Mouse (Mus musculus): ENCODE results near the gene Shisa8.

The Shisa8 gene

DNA sequence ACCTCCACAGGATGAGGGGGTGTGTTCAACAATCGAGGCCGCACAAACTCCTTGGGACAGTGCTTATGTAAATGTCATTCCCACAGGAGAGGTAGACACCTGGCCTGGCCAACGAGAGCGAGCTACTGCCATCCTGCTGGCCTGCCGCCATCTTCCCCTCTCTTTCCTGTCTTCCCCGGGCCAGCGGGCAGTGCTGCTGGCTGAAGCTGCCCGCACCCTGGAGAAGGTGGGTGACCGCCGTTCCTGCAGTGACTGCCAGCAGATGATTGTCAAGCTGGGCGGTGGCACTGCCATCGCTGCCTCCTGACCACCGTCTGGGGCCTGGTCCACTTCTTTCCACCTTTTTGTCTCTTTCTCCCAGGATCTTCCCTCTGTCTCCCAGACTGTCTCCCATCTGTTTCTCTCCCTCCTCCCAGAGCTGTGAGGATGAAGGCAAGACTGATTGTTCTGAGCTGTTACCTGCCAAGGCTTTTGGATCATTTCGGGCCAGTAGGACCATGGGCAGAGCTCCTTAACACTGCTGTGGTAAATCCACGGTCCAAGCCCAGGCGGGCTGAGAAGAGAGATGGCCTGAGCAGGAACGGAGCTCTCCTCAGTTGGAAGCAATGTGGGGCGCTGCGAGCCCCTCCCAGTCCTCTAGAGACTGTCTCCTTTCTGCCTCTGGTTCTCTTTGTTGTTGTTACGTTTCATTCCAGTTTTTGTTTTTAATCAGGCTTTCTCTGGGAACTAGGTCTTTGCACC is 8.8 kb downstream of the Shisa8 start:
- DNase-seq (ENCODE audit: low spot score in 2 of 2) = no peak

DNA sequence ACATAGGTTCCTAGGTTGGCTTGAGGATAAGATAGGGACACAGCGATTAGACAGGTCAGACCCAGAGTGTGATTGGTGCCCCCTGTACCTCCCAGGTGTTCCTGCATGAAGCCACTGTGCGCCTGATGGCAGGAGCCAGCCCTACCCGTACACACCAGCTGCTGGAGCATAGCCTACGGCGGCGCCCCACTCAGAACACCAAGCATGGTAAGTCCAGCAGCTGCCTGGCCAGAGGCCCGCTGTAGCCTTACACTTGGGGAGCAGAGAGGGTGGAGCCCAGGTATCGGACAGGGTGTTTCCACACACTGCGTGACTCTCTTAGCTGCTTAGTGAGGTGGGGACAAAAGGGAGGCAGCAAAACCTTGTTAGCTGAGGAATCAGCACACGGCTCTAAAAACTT is 9.5 kb downstream of the Shisa8 start:
- DNase-seq (ENCODE audit: low spot score in 2 of 2) = no peak

DNA sequence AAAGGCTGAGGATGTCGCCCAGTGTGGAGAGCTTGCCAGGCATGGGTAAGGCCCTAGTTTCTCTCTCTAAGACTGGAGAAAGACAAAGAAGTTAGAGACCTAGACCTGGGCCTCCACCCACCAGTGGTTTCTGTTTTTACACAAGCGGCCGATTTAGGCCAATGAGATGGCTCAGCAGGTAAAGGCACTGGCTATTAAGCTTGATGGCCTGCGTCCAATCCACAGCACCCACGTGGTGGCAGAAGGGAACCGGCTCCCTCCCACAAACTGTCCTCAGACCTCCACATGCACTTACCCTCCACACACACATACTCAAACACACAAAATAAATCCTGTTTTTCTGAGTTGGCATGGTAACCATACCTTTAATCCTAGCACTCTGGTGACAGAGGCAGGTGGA is 10.5 kb downstream of the Shisa8 start:
- no peak for DNase-seq (ENCODE audit: low spot score in 2 of 2)

DNA sequence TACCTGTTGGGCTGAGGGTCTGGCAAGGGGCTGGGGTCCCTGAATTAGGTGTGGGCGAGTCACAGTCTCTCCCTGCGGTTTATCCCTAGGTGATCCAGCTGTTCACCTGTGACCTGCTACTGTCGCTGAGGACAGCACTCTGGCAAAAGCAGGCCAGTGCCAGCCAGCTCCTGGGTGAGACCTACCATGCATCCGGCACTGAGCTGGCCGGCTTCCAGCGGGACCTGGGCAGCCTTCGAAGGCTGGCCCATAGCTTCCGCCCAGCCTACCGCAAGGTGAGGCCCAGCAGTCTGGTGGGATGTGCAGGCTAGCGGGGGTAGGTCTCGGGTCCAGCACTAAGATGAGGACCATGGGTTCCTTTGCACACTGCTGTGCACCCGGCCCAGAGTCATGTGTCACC is 13.1 kb downstream of the Shisa8 start:
- DNase-seq (ENCODE audit: low spot score in 2 of 2) = no peak

DNA sequence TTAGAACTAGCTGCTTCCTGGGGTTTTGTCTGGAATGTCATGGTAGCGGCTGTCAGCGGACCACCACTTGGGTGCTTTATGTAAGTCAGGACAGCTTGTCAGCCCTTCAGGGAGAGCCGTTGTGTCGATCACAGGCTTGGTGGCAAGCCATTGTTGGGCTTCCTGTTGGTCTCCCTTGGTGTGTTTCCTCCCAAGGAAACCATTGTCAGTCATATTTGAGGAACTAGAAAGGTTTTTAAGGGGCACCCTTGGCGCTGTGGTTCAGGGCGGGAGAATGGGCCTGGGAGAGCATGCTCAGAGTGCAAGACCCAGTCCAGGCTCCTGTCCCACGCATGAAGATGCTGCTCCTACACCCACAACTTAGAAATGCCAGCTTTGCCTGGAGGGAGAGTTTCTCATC is 14.3 kb downstream of the Shisa8 start:
- DNase-seq (ENCODE audit: low spot score in 2 of 2) = no peak

DNA sequence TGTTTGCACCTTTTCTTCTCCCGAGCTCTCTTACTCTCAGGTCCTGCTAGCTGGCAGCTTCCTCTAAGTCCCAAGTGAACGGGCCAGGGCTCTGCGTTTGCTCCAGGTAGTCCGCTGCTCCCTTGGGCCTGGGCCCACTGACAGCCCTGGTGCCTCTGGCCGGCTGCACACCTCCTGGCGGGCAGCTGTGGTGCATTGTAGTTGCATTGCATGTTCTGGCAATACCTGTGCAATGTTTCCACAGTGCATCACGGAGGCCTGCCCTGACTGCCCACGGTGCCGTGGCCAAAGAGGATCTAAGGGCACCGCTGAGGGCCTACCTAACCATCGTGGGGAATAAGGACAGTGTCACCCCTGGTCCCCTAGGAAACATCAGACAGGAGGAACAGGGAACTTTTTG is 14.7 kb downstream of the Shisa8 start:
- no peak for DNase-seq (ENCODE audit: low spot score in 2 of 2)

DNA sequence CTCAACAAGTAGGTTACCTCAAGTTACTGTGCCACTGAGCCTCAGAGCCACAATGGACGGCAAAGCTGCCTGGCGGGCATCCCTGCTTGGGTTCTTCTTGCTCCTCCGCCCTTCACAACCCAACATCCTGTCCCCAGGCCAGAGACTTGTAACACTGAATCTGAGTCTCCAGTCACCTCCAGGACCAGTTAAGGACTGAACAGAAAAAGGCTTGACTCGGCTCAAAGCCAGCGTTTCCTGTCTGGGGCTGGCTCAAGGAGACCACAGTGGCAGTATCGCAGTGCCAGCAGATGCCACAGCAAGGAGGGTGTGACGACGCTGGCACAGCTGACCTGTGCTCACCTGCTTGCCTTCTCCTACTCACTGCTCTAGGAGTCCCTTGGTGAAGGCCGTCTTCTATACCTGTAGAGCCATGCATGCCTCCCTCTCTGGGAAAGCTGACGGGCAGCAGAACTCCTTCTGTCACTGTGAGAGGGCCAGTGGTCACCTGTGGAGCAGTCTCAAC is 15.3 kb downstream of the Shisa8 start:
- DNase-seq (ENCODE audit: low spot score in 2 of 2) = no peak

DNA sequence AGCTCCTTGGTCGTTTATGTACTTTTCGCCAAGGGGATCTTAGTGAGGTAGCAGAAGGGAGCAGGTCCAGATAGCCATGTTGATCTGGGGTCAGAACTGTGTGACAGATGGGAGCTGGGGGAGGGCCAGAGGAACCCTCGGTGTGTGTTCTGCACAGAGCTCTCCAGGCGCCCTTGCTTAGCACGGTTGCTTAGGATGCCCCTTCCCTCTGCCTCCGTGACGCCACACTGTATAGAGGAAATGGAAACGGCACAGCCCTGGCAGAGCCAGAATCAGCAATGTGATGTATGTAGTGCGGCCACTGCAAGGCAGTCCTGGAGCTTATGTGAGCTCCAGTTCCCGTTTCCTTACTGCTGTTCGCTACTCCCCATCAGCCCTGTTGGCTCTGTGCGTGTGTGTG is 16.3 kb downstream of the Shisa8 start:
- no peak for DNase-seq (ENCODE audit: low spot score in 2 of 2)

DNA sequence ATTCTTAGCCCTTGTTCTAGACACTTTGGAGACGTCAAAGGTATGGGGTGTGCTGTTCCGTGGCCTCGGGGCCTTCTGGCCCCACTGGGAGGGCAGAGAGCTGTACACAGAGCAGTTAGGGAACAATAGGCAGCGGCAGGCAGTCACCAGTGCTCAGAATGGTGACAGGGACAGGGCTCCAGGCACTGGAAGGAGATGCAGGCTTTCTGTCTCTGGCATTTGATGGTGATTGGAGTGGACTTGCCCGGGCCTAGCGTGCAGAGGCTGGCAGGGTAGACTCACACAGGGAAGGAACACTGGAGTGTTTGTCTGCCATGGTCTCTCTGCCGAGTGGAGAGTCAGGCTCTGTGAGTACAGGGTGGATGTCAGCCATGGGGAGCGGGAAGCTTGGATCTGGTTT is 20.0 kb downstream of the Shisa8 start:
- no peak for DNase-seq (ENCODE audit: low spot score in 2 of 2)

DNA sequence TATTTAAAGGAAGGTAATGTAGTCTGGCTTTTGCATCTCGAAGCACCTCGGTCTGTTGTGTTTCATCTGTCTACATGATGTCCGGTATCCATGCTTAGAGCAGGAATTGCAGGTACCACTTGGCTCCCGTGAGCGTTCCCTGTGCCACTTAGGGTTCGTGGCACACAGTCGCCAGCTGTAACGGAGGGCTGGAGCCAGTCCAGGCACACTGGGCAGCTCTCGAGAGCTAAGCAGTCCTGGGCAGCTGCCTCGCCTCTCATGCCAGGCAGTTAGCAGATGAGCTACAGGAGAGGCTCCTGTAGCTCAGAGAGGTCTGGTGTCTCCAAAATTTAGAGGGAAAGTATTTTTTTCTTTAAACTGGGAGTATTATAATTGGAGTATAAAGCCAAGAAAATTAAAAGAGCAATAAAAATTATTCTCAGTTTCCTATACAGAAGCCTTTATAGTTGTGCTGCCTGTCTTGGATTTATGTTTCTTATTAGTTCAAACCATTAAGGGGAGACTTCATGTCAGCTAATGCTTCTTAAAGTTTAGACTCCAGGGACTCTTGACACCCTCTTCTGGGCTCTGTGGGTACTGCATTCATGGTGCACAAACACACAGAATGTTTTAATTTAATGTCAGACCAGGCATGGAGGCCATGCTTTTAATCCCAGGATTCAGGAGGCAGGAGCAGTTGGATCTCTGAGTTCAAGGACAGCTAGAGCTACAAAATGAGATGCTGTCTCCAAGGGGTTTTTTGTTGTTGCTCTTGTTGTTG is 24.0 kb downstream of the Shisa8 start:
- peak; percentile 65 to 74 for DNase-seq (ENCODE audit: low spot score in 2 of 2)

DNA sequence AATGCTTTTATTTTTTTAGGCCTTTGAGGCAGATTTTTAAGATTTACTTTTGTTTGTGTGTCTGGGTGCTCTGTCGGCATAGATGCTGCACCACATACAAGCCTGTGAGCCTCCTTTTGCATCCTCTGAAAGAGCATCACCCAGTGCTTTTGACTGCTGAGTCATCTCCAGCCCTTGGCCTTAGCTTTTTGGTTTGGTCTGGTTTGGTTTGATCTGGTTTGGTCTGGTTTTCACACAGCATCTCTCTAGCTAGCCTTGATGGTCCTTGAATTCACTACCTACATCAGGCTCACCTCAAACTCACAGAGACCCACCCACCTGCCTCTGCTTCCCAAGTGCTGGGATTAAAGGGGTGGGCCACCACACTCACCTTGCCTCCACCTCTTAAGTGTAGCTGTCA is 24.7 kb downstream of the Shisa8 start:
- DNase-seq (ENCODE audit: low spot score in 2 of 2) = no peak

DNA sequence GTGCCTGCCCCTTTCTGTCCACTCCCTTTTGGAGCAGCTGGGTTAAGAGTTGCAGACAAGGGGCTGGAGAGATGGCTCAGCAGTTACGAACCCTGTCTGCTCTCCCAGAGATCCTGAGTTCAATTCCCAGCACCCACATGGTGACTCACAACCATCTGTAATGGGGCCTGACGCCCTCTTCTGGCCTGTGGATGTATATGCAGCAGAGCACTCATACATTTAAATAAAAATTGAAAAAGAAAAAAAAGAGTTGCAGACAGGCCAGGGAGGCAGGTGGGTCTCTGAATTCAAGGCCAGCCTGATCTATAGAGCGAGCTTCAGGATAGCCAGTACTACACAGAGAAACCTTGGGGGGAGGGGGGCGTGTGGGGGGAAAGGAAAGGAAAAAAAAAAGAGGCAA is 25.2 kb downstream of the Shisa8 start:
- no peak for DNase-seq (ENCODE audit: low spot score in 2 of 2)

DNA sequence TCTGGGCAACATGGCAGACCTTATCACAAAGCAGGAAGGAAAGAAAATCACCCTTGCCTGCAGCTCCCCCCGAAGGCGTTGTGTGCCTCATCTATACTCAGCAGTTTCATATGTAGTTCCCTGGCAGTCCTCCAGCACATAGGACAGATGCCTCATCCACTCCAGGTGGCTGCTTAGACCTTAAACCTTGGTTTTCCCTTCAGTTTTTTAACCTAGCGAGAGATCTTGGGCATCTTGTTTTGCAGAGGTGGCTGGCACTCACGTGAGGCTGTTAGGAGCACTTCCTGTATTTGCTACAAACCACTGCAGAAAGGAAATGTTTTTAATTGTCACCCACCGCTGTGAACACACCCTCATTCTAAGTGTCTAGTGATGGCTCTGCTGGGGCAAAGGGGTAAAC is 25.7 kb downstream of the Shisa8 start:
- DNase-seq (ENCODE audit: low spot score in 2 of 2) = no peak

DNA sequence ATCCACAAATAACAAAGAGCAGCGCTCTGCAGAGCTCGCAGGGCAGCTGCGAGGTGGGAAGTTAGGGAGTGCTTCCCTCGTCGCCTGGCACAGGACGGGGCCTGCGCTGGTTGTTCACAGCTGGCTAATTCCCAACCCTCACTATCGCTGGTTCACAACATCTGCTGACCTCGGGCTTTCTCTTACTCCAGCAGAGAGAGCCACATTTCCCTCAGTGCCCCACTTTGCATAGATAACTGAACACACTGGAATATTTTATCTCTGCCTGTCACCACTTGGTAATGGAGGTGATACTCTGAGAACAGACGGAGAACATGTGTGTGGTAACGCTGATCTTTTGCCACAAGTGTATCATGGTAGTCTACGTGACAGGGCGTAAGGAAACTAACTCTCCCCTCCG is 26.5 kb downstream of the Shisa8 start:
- no peak for DNase-seq (ENCODE audit: low spot score in 2 of 2)

DNA sequence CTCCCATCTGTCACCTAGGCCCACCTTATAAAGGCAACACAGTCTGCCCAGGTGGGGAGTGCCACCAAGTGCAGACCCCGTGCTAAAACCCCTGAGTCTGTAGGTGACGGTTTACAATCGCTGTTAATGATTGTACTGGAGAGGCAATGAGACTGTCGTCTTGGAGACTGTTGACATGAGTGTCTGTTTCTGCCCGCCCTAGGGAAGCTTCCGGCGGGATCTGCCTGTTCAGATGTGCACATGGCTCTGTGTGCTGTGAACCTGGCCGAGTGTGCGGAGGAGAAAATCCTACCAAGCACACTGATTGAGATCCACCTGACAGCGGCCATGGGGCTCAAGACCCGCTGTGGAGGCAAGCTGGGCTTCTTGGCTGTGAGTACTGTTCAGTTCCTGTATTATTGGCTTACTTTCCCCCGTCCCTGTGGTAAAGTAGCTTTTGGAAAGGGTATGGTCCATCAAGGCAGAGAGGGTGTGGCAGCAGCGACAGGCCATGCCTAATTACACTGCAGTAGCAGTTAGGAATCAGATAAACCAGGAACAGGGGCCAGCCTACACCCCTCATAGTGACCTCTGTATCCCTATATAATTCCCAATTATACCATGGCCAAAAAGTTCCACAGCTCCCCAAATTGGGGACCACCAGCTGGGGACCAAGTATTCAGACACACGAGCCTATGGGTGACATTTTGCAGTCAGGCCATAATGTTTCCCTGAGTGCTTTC is 27.4 kb downstream of the Shisa8 start:
- DNase-seq (ENCODE audit: low spot score in 2 of 2) = no peak

DNA sequence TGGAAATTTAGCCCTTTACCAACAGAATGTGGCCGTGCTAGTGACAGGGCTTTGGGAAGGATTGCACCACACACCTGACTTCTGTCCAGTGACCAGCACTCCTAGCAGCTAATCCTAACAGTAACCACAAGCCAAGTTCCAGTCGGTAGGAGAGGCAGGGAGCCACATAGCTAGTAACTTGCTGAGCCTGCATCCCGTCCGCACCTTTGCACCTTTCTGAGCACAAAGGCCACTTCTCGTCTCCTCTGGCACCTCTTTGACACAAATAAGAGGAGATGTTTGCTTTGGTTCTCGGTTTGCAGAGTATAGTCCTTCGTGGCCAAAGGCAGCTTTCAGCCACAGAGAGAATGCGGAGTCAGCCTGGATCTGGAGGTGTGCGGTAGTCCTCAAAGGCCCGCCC is 28.0 kb downstream of the Shisa8 start:
- no peak for DNase-seq (ENCODE audit: low spot score in 2 of 2)

DNA sequence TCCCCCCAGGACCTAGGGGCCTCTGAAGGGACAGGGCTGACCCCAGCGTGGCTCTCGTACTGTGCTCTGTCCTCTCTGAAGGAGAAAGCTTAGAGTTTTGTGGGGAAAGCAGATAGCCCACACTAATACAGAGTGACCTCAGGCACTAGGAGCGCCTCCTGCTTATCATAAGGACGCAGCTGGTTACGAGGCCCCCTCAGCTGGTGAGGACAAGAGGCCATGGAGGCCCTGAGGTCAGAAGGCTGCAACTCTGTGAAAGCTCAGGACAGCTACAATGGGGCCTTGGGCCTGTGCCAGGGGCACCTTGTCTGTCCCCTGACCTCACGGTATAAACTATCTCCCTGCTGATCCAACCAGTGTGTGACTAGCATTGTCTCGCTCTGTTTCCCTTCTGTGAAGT is 28.4 kb downstream of the Shisa8 start:
- DNase-seq (ENCODE audit: low spot score in 2 of 2) = no peak

DNA sequence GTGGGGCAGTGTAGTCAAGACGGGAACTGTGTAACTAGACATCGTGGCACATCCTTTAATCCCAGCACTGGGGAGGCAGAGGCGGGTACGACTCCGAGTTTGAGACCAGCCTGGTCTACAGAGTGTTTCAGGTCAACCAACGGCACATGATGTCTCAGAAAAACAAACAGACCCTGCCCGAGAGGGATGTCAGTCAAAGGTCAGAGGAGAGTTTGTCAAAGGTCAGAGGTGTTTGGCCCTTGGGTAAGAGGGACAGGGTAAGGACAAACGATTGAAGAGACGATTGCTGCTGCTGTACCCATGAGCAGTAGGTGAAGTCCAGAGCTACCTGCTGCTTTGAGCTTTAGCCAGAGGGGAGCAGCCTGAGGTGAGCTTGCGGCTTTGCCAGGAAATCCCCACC is 29.0 kb downstream of the Shisa8 start:
- no peak for DNase-seq (ENCODE audit: low spot score in 2 of 2)

DNA sequence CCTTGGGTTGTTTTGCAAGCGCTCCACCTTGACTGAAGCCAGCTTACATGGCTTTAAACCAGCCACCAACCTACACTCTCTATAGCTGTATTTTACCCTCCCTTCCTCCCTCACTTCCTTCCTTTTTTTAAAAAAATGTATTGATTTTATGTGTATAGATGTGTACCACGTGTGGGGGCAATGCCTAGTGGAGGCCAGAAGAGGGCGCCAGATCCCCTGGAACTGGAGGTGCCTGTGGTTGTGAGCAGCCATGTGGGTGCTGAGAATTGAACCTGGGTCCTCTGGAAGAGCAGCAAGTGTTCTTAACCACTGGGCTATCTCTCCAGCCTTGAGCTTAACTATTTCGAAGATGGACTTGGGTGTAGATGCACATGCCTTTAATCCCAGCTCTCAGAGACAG is 30.3 kb downstream of the Shisa8 start:
- no peak for DNase-seq (ENCODE audit: low spot score in 2 of 2)

DNA sequence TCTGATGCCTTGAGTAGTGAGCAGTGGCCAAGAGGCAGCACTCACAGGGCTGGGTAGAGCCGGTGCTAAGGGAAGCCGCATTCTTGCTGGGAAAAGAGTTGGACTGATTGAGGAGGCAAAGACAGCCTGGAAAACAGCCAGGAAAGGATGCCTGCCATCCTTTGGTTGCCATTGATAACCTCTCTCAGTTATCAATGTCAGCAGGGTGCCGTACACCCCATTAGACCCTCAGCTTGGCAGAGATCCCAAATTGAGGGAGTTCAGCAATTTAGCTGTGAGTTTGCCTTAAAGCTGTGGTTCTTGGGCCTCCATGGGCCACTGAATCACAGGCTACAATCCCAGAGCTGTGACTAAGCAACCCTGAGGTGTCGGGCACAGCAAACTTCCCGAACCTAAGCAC is 31.5 kb downstream of the Shisa8 start:
- no peak for DNase-seq (ENCODE audit: low spot score in 2 of 2)

DNA sequence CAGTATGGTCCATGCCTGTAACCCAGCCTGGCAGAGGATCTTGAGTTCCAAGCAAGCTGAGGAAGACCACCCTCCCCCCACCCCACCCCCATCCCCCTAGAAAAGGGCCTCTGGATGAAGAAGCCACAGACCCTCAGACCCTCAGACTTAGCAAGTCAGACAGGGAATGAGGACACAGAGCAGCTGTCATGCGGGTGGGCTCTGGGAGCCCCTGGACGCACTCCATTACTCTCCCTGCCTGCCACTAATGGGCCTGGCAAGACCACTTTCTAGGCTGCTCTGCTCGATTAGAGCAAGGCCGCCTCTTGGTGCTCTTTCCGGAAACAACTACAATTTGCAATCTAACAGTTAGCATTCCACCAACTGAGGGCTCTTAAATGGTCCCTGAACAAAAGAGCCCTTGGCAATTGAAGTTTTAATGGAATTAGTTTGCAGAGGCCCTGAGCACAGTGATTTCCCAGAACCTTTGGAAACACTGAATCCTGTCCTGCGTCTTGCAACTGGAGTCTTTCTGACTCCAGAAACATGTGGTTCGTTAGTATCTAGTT is 34.8 kb downstream of the Shisa8 start:
- peak in 1 of 2 experiments; percentile 36 for DNase-seq (ENCODE audit: low spot score in 2 of 2)

DNA sequence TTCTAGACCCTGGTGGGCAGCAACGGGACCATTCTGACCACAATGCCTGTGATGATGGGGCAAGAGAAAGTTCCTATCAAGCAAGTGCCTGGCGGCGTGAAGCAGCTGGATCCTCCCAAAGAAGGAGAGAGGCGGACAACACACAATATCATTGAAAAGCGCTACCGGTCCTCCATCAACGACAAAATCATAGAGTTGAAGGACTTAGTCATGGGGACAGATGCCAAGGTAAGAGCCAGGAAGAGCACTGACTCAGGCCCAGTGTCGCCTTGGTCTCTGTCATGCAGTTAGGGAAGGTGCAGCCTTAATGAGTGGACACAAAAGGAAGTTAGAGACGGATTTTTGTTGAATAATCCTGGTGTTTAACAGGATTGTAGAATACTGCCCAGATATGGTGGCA is 37.5 kb downstream of the Shisa8 start:
- DNase-seq (ENCODE audit: low spot score in 2 of 2) = no peak

Data from right cerebral cortex, postnatal 10 days (tissue).